Mouse (Mus musculus) kidney, adult 2 months (tissue): ENCODE data around the gene Sectm1b.

Experiments used
- CTCF ChIP-seq: fragments of 200-500 bp; conservative IDR thresholded peaks from 2 replicates; pipeline ENCODE4 v1.5.1; 2011; ENCODE audit warnings: low read depth, mild to moderate bottlenecking, control low read depth, low read length, moderate library complexity, mixed read lengths; ENCODE audit not compliant: insufficient read depth, insufficient read length
- POLR2A ChIP-seq: fragments of 200-500 bp; IDR thresholded peaks from one replicate; pipeline ENCODE4 v1.6.1; 2011; ENCODE audit warnings: low read depth, low read length, control low read depth

DNA sequence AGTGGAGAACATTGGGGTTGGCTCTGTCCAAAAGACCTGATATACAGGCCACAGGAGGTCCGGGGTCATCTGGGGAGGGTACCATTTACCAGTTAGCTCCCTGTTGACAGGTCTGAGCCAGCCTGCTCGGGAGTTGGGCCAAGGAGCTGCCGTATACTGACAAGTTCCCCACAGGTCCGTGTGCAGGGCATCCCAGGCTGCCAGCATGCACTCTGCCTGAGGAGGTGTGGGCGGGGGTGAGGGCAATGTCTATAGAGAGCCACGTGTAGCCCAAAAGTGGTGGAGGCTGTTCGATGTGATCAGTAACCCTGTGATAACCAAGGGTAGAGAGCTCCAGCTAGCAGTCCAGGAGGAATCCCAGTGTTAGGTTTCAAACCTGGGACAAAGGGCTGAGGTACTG is 36.4 kb upstream of the Sectm1b start:
- TF ChIP-seq CTCF, result no peak
- no peak for TF ChIP-seq POLR2A
